Mouse (Mus musculus): Measurements from ENCODE around the gene Bag2.

DNA sequence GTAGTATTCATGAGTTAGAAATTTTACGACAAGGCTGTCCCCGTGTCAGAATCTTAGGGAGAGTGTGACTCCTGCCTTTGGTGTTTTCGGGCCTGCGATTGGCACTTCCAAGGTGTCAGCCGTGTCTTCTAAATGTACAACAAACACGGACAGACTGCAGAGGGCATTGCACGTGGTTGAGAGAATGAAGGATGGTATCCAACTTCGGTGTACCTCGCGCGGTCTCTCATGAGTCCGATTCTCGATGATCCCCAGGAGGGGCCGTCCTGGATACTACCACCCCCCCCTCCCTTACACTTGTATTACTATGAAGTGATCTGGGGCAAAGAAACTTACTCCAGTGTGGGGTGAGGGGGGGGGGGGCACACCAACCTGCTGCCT, 572 bp downstream of the Bag2 start:
- no peak for TF ChIP-seq CTCF (IDR thresholded peaks at IDR 0.05; ENCODE audit: control insufficient read depth, insufficient read depth, insufficient replicate concordance, low read depth, low read length)
- TF ChIP-seq POLR2A (IDR thresholded peaks at IDR 0.05; ENCODE audit: control insufficient read depth, low read depth, low read length): no peak
